Mouse (Mus musculus) A20 (cell line): Measurements from ENCODE around the gene Sfn.

Experiments
- DNase-seq: peaks from one replicate; pipeline ENCODE4 v3.0.0-alpha.2; 2011; ENCODE audit warnings: low read depth, low spot score

The Sfn gene

DNA sequence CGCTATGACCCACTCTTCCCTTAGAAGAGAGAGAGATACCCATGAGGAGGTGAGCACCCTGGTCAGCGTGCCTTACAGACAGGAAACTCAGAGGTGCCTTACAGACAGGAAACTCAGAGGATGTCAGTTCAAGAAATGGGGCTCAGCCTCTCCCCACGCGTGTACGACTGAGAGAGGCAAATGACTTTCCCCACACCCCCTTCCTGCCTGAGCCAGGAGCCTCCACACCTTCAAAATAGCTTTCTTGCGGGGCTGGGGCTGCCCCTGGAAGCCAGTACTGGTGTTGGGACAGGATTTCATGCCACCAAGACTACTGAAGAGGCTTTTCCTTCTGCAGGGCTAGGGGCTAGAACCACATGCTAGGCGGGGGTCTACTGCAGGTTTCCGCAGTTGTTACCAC lies 18.7 kb upstream of the Sfn start:
- DNase-seq, result peak; percentile 49

DNA sequence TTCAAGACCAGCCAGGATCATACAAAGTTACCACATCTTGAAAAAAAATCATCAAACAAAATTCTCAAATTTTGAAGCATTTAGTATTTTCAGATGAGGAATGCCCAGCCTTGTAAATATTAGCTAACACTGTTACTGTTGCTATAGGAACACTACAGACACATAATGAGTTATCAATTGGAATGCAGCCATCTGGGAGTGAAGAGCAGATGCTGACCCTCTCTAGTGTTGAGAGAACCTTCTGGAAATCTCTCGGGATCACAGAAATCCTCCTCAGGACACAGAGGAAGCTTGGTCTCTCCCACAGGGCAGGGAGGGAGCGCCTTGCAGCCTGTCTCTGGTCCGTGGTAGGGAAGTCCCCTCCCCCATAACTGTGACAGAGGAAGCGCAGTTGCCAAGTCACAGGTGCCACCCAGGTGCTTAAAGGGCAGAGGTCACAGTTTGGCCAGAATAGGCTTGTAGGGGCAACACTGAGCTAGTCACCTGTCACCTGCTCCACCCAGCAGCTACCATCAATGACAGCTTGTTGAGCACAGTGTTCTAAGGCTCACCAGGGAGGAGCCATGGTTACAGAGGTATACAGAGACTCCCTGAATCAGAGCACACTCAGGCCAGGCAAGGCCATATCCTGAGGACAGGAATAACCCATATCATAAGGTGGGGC lies 17.6 kb upstream of the Sfn start:
- peak; percentile 89 for DNase-seq

DNA sequence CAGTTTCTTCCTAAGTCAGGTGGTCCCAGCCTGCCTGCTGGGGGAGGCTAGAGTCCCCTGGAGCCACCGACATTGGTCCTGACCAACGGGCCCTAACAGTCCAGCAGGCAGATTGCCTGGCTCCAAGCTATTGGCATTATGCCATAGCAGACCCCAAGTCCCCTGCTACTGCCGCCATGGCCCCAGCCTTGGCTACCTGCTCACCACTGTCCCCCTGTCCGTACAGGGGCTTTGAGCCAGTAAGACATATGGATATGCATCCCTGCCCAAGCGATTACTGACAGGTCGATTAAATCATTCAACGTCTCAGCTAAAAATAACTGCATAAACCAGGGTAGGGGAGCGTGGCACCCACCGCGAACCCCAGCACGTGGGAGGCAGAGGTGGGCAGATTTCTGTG lies 16.0 kb upstream of the Sfn start:
- DNase-seq, result no peak

- DNase-seq, result no peak
These were observed 13.4 kb upstream of the Sfn start for GRCm38 (mm10) chr4:133615416-133615815.

DNA sequence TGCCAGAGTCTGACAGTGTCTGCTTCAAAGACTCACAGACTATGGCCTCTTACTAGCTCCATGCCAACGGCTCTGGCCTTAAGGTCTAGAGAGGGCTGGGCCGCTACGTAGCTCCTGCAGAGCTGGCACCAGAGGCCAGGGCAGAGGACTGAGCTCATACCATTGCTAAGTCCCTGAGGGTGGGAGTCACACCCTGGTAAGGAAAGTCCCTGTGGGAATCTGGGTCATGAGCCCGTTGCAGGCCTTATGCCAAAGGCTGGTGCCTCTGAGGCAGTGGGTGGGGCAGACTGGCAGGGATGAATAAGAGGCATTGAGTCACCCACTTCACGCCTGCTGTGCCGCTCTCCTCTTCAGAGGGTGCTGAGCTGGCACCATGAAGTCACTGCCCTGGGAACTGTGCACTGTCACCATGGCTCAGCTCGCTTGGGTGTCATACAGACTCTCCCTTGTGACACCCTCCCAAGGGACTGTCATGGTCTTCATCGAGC lies 12.3 kb upstream of the Sfn start:
- DNase-seq, result no peak

GRCm38 (mm10) chr4:133613867-133614266 lies 11.9 kb upstream of the Sfn start:
- DNase-seq, result no peak

DNA sequence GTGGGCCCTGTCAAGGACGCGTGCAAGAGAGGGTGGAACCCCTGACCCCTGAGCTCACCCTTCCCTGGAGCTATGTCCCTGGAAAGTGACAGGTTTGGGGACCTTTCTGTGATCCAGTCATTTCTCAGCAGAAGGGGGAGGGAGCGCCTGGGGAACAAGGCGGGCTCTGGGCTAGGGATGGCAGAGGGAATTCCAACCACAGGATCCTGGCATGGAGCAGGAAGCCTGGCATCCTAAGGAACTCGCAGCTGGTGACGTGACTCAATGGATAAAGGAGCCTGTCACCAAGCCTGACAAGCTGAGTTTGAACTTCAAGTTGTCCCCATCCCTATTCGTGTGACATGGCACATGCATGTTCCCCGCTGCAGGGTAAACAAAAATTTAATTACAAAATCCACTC lies 11.1 kb upstream of the Sfn start:
- DNase-seq, result no peak

DNA sequence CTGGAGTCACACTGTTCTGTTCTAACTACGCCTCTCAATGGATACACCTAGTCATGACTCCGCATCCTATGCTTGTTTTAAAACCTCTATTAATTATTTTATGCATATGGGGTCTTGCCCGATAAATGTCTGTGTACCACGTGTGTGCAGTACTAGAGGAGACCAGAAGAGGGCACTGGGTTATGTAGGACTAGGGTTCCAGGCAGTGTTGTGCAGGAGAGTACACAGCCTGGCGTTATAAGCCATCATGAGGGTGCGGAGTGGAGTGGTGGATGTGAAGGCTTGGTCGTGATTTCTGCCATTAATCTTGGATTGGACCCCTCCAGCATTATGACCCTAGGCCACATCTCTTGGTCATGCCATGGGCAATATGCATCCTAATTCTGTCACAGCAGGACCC lies 10.4 kb upstream of the Sfn start:
- DNase-seq, result no peak

DNA sequence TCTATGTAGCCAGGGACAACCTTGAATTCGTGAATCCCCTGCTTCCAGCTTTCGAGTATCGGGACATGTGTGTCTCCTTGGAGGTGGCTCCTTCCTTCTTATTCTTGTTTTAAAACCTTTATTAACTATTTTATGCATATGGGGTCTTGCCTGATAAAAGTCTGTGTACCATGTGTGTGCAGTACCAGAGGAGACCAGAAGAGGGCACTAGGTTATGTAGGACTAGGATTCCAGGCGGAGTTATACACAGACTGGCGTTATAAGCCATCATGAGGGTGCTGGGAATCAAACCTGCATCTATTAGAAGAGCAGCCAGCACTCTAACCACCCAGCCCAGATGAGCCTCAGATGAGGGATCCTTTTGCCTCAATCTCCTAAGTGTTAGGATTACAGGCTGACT lies 9.8 kb upstream of the Sfn start:
- no peak for DNase-seq

GRCm38 (mm10) chr4:133609719-133610118 lies 7.8 kb upstream of the Sfn start:
- DNase-seq, result peak; percentile 79

DNA sequence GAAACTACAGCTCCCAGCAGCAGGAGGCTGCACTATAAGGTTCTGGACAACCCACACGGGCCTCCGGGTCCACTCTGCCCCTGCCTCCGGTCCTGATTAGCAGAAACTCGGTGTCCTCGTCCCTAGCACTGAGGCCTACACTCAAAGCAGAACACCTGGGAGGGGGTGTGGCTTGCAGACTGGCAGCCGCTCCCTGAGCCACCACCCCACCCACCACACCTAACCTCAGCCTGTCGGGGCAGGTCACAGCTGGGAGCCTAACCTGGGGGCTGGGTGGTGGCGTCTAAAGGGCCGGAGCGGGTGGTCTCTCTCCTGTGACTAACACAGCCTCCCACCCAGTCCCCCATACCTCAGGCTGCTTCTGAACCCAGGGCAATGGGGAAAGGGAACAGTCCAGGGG lies 5.3 kb upstream of the Sfn start:
- DNase-seq, result no peak

- DNase-seq, result no peak
These were observed 3.4 kb upstream of the Sfn start for GRCm38 (mm10) chr4:133605330-133605729.

DNA sequence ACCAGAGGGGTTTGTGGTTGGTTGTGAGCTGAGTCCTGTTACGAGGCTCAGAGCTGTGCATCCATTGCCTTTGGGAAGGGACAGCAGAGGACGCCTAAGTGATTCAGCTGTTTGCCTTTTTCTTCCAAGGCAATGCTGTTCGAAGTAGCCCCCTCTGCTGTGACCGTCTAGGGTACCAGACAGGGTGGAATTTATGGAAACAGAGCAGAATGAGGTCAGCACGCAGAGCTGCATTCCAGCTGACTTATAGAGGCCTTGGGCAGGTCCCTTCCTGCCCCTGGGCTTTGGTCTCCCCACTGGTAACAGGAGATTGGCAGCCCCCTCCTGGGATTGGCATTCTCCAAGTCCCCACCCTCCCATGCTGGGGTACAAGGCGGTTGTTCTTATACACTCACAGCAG lies 2.9 kb upstream of the Sfn start:
- DNase-seq, result no peak

- DNase-seq, result no peak
These were observed 2.2 kb upstream of the Sfn start for GRCm38 (mm10) chr4:133604175-133604574.

GRCm38 (mm10) chr4:133603056-133603455 lies 1.1 kb upstream of the Sfn start:
- DNase-seq, result no peak

DNA sequence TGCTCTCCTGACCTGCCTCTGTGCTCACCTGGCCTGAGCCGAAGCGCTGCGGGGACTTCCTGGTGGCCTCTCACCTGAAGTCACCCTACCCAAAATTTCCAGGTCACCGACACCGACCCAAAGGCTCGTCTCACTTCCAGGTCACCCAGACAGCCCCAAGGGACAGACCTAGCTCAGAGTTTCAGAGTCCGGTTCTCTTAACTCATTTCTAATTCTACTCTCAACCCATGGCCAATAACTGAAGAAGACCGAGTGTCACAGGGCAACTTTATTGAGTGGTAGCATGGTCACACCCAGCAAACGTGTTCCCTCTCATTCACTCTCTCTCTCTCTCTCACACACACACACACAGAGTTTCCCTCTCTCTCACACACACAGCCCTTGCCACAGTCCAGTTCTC lies 1.7 kb downstream of the Sfn start:
- DNase-seq, result no peak

DNA sequence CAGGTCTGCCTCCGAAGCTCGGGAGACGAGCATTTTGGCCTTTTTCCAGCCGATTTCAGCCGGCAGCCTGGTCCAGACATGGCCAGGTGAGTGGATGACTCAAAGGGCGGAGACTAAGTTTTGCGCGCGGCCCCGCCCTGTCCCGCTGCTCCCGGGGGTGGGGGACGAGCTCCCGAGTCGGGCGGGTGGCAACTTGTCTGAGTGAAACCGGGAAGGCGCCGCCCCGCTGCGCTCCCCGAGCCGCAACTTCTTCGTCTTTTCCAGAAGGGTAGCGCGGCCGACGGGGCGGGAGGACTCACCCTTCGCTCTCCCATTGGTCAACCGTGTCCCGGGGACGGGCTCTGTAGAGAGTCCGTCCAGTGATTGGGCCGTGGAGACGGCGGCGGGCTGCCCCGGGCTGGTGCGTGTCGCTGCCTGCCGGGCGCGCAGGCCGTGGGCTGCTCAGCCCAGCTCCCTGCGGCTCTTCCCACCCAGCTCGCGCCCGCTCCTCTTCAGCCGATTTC lies 2.3 kb downstream of the Sfn start:
- DNase-seq, result peak; percentile 88

DNA sequence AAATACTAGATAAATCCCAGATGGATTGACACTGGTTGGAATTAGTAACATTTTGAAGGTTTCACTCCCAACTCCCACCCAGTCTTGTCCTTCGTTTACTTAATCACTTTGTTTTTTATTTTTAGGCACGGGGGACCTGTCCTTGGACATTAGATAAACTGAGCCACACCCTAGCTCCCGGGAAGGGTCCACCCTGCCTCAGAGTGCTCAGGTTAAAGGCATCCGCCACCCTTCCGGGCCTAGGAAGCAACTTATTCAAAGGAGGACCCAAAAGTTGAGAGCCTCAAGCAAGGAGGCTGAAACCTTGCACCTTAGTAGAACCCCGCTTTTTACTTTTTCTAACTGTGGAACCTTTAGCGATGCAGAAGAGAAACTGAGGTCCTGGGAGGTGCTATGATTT lies 2.9 kb downstream of the Sfn start:
- DNase-seq, result no peak

DNA sequence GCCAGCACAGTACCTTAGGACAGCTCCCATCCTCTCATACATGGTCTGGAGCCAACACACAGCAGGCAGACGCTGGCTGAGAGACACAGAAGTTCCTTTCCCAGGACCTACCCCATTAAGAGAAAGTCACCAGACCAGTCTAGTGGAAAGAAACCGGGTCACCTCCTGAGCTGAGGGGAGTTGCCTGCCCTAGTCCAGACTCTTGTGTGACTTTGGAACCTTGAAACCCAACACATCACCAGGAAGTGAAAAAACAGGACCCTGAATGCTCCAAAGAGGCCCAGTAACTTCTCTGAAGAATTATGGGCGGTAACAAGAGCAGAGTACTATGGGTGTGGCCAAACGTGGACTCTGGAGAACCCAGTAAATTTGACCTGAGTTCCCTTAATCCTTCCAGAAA lies 3.4 kb downstream of the Sfn start:
- DNase-seq, result no peak

DNA sequence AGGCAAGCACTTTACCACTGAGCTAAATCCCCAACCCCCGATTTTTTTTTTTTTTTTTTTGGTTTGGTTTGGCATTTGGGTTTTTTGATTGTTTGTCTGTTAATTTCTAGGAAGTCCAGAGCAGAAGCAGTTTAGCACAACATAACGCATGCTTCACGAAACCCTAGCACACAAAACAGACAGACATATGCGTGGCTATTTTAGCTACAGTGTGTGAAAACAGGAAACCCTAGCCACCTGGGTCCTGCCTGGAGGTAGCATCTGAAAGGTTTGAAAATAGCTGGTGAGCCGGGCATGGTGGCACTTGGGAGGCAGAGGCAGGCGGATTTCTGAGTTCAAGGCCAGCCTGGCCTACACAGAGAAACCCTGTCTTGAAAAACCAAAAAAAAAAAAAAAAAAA lies 5.9 kb downstream of the Sfn start:
- peak; percentile 55 for DNase-seq

DNA sequence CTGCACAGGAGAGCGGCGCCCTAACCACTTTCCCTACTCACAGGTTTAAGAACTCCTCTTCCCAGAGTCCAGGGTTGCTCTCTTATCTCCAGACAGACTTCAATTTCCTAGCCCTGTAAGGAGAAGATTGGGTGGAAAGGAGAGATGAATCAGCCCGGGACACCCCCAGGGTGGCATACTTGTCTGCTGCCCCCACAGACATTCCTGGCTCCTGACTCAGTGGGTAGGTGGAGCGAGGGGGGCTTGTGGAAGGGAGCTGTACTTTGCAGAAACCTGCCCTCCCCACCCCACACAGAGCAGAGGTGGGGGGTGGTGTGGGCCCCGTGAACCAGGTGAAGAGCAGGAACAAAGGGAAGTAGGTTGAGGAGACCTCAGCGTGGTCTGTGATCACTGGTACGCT lies 6.4 kb downstream of the Sfn start:
- peak; percentile 50 for DNase-seq

DNA sequence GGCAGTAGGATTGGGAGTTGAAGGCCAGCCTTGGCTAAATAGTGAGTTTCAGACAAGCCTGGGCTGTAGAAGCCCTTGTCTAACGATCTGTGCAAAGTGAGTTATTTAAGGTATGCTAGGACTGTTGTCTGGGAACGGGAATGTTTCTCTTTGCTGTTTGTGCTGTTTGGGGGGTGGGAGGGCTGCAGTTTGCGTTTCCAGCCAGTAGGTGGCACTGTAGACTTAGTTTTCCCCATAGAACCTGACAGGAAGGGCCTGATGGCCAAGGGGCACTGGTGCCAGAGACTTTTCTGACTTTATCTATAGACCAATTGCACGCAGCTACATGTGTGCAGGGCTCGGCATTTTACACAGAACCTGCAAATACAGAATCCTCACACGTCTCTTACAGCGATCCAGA lies 9.4 kb downstream of the Sfn start:
- peak; percentile 48 for DNase-seq

DNA sequence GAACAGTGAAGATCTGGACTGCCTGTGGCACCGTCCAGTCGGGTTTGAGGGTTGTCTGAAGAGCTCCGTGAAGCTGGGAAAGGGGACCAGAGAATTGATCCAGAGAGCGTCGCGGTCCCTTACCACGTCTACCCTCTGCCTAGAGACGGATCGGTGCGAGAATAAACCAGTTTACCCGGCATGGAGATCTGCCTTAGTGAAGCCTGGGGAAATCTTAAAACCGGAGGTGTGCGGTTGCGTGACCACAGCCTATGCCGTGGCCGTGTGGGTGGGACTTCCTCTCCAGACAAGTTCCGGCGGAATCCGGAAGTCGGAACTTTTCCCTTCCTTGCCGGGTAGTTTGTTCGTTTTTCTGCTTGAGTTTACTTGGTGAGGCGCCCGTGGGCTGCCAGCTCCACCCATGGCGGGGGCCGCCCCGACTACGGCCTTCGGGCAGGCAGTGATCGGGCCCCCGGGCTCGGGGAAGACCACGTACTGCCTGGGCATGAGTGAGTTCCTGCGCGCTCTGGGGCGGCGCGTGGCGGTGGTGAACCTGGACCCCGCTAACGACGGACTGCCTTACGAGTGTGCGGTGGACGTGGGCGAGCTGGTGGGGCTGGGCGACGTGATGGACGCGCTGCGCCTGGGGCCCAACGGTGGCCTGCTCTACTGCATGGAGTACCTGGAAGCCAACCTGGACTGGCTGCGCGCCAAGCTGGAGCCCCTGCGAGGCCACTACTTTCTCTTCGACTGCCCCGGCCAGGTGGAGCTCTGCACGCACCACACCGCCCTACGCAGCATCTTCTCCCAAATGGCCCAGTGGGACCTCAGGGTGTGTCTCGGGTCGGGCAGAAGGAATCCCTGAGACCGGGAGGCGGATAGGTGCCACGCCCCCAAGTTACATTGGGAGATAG lies 17.7 kb downstream of the Sfn start, which contains the start of gene Gpn2:
Gene Gpn2 (plus strand): TSS at position 304 of the 893 bp plus-strand sequence.
- peak; percentile 91 for DNase-seq
